Mouse (Mus musculus): ENCODE results near the gene Olfr1391. TPM values are rescaled to one million over a fixed set of nuclear protein-coding genes. Genes with fewer than 3 reads are reported as not detected.
"Not testable (repeated sequence)": the region's sequence is repeated elsewhere in the genome, so short reads cannot be mapped to it uniquely, and the experiment has no call there.

Gene Olfr1391
- polyA plus RNA-seq (2012; rRNA removed) = not detected in 2 replicates

GRCm38 (mm10) chr11:49322442-49322841 is at the start of gene Olfr1391:
TSS of gene Olfr1391 (plus strand) at chr11:49322742.
- DNase-seq (ENCODE audit: extremely low spot score in 1 of 2, low spot score in 1 of 2) = no peak

- no peak for DNase-seq (ENCODE audit: extremely low spot score in 1 of 2, low spot score in 1 of 2)
Measured at GRCm38 (mm10) chr11:49273834-49274519, 48.6 kb upstream of the Olfr1391 start.

- DNase-seq (ENCODE audit: extremely low spot score in 1 of 2, low spot score in 1 of 2) = no peak
Measured at GRCm38 (mm10) chr11:49278222-49278621, 44.3 kb upstream of the Olfr1391 start, which contains the start of gene Olfr1393. TSS of gene Olfr1393 (plus strand) at chr11:49278304.

DNA sequence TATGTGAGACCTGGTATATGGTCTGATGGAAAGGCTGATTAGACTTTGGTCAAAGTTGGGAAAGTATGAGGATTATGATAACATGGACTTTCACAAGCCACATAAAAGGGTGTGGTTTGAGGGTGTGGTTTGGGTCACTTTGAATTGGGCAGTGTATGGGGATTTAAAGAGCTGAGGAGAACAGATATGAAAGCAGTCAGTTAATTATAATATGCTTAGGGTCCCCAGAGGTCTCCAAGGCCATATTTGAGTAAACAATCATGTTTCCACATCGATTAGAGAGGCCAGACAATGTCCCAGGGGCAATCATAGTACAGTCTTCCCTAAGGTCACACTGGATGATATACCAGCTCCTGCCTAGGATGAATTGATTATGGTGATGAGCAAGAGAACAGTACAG is 37.6 kb upstream of the Olfr1391 start, which contains the start of gene Olfr1392:
Gene Olfr1392, plus strand, starts transcription at position 301 of the 400 bp plus-strand sequence.
- DNase-seq (ENCODE audit: extremely low spot score in 1 of 2, low spot score in 1 of 2) = not testable (repeated sequence)

GRCm38 (mm10) chr11:49287251-49287650 is 35.3 kb upstream of the Olfr1391 start:
- DNase-seq (ENCODE audit: extremely low spot score in 1 of 2, low spot score in 1 of 2) = peak; percentile 62 to 64

GRCm38 (mm10) chr11:49292777-49293176 is 29.8 kb upstream of the Olfr1391 start:
- peak; percentile 32 to 71 for DNase-seq (ENCODE audit: extremely low spot score in 1 of 2, low spot score in 1 of 2)

- DNase-seq (ENCODE audit: extremely low spot score in 1 of 2, low spot score in 1 of 2) = no peak
Measured at GRCm38 (mm10) chr11:49304441-49304840, 18.1 kb upstream of the Olfr1391 start, which contains the start of gene Olfr10. TSS of gene Olfr10 (plus strand) at chr11:49304741.

DNA sequence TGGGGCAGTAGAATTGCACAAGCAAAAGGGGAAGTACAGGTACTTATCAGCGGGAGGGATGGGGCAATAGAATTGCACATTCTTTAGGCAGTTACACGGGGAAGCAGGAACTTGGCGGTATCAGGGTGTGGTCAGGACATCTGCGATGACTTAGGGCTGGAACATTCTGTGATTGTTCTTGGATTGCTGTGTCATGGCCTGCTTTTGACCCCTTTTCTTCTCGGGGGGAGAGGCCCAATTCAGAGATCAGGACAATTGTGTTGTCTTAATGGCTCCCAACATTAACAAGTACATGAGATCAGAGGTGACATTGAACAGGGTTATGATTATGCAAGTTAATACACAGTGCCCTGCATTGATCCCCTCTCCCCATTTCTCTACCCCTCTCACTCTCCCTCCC is 14.0 kb upstream of the Olfr1391 start:
- DNase-seq (ENCODE audit: extremely low spot score in 1 of 2, low spot score in 1 of 2) = not testable (repeated sequence)

DNA sequence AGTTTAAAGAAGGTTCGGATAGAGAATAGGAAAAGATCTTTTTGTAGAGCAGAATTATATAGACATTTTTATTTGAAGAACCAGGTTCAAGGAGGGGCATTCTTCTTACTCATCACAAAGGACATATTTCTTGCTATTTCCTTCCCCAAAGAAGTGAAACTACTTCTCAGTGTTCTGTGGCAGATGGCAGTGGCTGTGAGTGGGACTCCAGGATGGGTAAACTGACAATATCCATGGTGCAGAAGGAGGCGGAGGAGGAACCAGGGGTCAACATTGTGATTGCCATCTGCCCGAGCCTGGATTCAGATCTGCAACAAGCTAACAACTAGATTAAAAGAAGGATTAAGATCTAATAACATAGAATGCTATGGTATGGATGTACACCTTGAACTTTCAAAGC is 4.2 kb downstream of the Olfr1391 start:
- peak; percentile 28 to 47 for DNase-seq (ENCODE audit: extremely low spot score in 1 of 2, low spot score in 1 of 2)

GRCm38 (mm10) chr11:49329686-49330085 is 7.1 kb downstream of the Olfr1391 start:
- peak in 1 of 2 experiments; percentile 27 for DNase-seq (ENCODE audit: extremely low spot score in 1 of 2, low spot score in 1 of 2)

GRCm38 (mm10) chr11:49334888-49335287 is 12.3 kb downstream of the Olfr1391 start, which contains the start of gene Olfr1390:
TSS of gene Olfr1390 (plus strand) at chr11:49335188.
- no peak for DNase-seq (ENCODE audit: extremely low spot score in 1 of 2, low spot score in 1 of 2)

- no peak for DNase-seq (ENCODE audit: extremely low spot score in 1 of 2, low spot score in 1 of 2)
Measured at GRCm38 (mm10) chr11:49337150-49337832, 14.7 kb downstream of the Olfr1391 start.

Other genes starting within 250 kb of the Olfr1391 start
- 1.7 and 2.0 TPM in 2 replicates for gene Ifi47, start 246.2 kb upstream of the Olfr1391 start, polyA plus RNA-seq (2012; rRNA removed)
- gene Olfr1396, start 207.9 kb upstream of the Olfr1391 start, polyA plus RNA-seq (2012; rRNA removed) = not detected in 2 replicates
- gene Olfr1395, start 180.5 kb upstream of the Olfr1391 start, polyA plus RNA-seq (2012; rRNA removed) = 0.04 and 0.11 TPM in 2 replicates
- gene Olfr1394, start 168.4 kb upstream of the Olfr1391 start, polyA plus RNA-seq (2012; rRNA removed) = not detected in 2 replicates
- gene Btnl9, start 135.6 kb upstream of the Olfr1391 start, polyA plus RNA-seq (2012; rRNA removed) = 0.02 TPM in 1 of 2 replicates, not detected in the other
- gene Zfp62, start 119.5 kb upstream of the Olfr1391 start, polyA plus RNA-seq (2012; rRNA removed) = 24.2 and 26.4 TPM in 2 replicates
- gene Mgat1, start 78.6 kb upstream of the Olfr1391 start, polyA plus RNA-seq (2012; rRNA removed) = 58.5 and 65.0 TPM in 2 replicates
- gene Olfr1393, start 44.4 kb upstream of the Olfr1391 start, polyA plus RNA-seq (2012; rRNA removed) = 0.48 and 0.57 TPM in 2 replicates
- 0.11 and 0.18 TPM in 2 replicates for gene Olfr1392, start 37.5 kb upstream of the Olfr1391 start, polyA plus RNA-seq (2012; rRNA removed)
- gene Olfr10, start 18.0 kb upstream of the Olfr1391 start, polyA plus RNA-seq (2012; rRNA removed) = not detected in 2 replicates
- gene Olfr1390, start 12.4 kb downstream of the Olfr1391 start, polyA plus RNA-seq (2012; rRNA removed) = not detected in 2 replicates
- gene Olfr1389, start 100.3 kb downstream of the Olfr1391 start, polyA plus RNA-seq (2012; rRNA removed) = 0.02 and 0.11 TPM in 2 replicates
- gene Olfr1388, start 113.9 kb downstream of the Olfr1391 start, polyA plus RNA-seq (2012; rRNA removed) = 0.10 and 0.19 TPM in 2 replicates
- not detected in 2 replicates for gene Olfr1387, start 132.6 kb downstream of the Olfr1391 start, polyA plus RNA-seq (2012; rRNA removed)
- not detected in 2 replicates for gene Olfr1386, start 142.3 kb downstream of the Olfr1391 start, polyA plus RNA-seq (2012; rRNA removed)
- gene Olfr1385, start 166.3 kb downstream of the Olfr1391 start, polyA plus RNA-seq (2012; rRNA removed) = 0.02 TPM in 1 of 2 replicates, not detected in the other
- 0.11 TPM in 1 of 2 replicates, not detected in the other for gene Olfr1384, start 184.0 kb downstream of the Olfr1391 start, polyA plus RNA-seq (2012; rRNA removed)
- gene Olfr1383, start 196.9 kb downstream of the Olfr1391 start, polyA plus RNA-seq (2012; rRNA removed) = not detected in 2 replicates
- gene Olfr1382, start 205.5 kb downstream of the Olfr1391 start, polyA plus RNA-seq (2012; rRNA removed) = 0.04 TPM in 1 of 2 replicates, not detected in the other
- gene Olfr1381, start 220.7 kb downstream of the Olfr1391 start, polyA plus RNA-seq (2012; rRNA removed) = 0.06 TPM in 1 of 2 replicates, not detected in the other
- not detected in 2 replicates for gene Olfr1380, start 234.1 kb downstream of the Olfr1391 start, polyA plus RNA-seq (2012; rRNA removed)